Mouse (Mus musculus) leukemia stem cell, adult 10-12 weeks (primary cell): ENCODE measurements around the gene Hdgf. TPM values are rescaled to one million over a fixed set of nuclear protein-coding genes. Genes with fewer than 3 reads are reported as not detected.

ENCODE experiments used
- polyA plus RNA-seq: library from polyadenylated mRNA; stranded (reverse); fragments of >175 nt; gene quantifications from 2 replicates; pipeline ENCODE4 v1.2.3, GENCODE M21; 2012; ENCODE audit warnings: low replicate concordance

Gene Hdgf
- polyA plus RNA-seq, result 767 and 952 TPM in 2 replicates

GRCm38 (mm10) chr3:87905880-87906485, at the start of gene Hdgf:
TSS of gene Hdgf (plus strand) at chr3:87906321.

GRCm38 (mm10) chr3:87885281-87886003, 20.7 kb upstream of the Hdgf start, which contains the start of gene Prcc:
TSS of gene Prcc (minus strand) at chr3:87885608.

GRCm38 (mm10) chr3:87919336-87920108, 13.4 kb downstream of the Hdgf start, which contains the start of gene Mrpl24:
TSS of gene Mrpl24 (plus strand) at chr3:87919506.

DNA sequence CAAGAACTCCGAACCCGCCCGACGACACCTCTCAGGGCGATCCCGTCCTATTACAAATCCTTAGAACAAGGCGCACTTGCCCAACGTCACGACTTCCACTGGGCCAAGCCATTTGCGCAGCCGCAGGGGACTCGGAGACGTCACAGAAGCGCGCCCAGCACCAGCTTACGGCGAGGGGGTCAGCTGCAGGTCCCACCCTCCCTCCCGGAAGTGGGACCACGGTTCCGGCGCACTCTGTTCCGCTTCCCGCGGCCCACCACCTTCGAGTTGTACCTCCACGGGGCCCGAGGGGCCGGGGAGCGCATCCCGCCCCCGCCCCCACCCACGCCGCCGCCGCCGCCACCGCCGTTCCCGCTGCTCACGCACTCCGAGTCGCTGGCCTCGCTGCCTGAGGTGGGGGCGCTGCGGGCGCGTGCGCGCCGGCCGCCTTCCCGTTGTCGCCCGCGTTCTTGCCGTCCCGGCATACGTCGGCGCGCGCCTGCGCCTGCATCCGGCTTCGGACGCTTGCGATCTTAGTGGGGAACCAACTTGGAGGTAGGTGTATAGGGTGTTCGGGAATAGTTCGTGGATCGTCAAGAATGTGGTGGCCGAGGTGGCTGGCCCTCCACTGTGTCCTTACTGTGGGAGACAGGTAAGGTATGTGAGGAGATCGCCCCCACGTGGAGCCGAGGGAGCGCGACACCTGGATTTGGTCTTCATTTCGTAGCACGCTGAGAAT, 24.1 kb downstream of the Hdgf start, which contains the start of the genes Isg20l2 and Rrnad1:
TSS of gene Isg20l2 (plus strand) at position 237 of the 718 bp plus-strand sequence.
TSS of gene Rrnad1 (minus strand) at position 640 of the 718 bp plus-strand sequence.

GRCm38 (mm10) chr3:87948378-87949265, 42.5 kb downstream of the Hdgf start, which contains the start of gene Crabp2:
TSS of gene Crabp2 (plus strand) at chr3:87948666.

Other genes with a start within 250 kb of the Hdgf start
- gene Lrrc71, start 157.7 kb upstream of the Hdgf start, polyA plus RNA-seq, result 2.1 TPM in 1 of 2 replicates, not detected in the other
- 0.07 TPM in 1 of 2 replicates, not detected in the other for gene Ntrk1, start 111.2 kb upstream of the Hdgf start, polyA plus RNA-seq
- 0.07 and 0.25 TPM in 2 replicates for gene Insrr, start 109.4 kb upstream of the Hdgf start, polyA plus RNA-seq
- gene Pear1, start 82.0 kb upstream of the Hdgf start, polyA plus RNA-seq, result 27.1 and 31.2 TPM in 2 replicates
- gene Sh2d2a, start 59.6 kb upstream of the Hdgf start, polyA plus RNA-seq, result 5.7 and 12.1 TPM in 2 replicates
- 82.3 and 132 TPM in 2 replicates for gene Prcc, start 20.7 kb upstream of the Hdgf start, polyA plus RNA-seq
- 3.9 and 12.2 TPM in 2 replicates for gene Mrpl24, start 13.2 kb downstream of the Hdgf start, polyA plus RNA-seq
- gene Isg20l2, start 24.0 kb downstream of the Hdgf start, polyA plus RNA-seq, result 13.1 and 20.4 TPM in 2 replicates
- 8.5 and 26.9 TPM in 2 replicates for gene Rrnad1, start 24.4 kb downstream of the Hdgf start, polyA plus RNA-seq
- gene Crabp2, start 42.3 kb downstream of the Hdgf start, polyA plus RNA-seq, result not detected in 2 replicates
- 0.62 and 1.3 TPM in 2 replicates for gene Nes, start 64.8 kb downstream of the Hdgf start, polyA plus RNA-seq
- not detected in 2 replicates for gene Bcan, start 93.9 kb downstream of the Hdgf start, polyA plus RNA-seq
- not detected in 2 replicates for gene Hapln2, start 121.3 kb downstream of the Hdgf start, polyA plus RNA-seq
- gene Gpatch4, start 136.8 kb downstream of the Hdgf start, polyA plus RNA-seq, result 6.3 and 10.8 TPM in 2 replicates
- 12.6 and 22.1 TPM in 2 replicates for gene Naxe, start 152.2 kb downstream of the Hdgf start, polyA plus RNA-seq
- not detected in 2 replicates for gene Ttc24, start 172.0 kb downstream of the Hdgf start, polyA plus RNA-seq
- gene Iqgap3, start 175.7 kb downstream of the Hdgf start, polyA plus RNA-seq, result 5.7 and 16.2 TPM in 2 replicates
- gene Mef2d, start 236.1 kb downstream of the Hdgf start, polyA plus RNA-seq, result 122 and 139 TPM in 2 replicates